Mouse (Mus musculus) heart, adult 2 months (tissue): ENCODE results near the gene Reln. TPM values are rescaled to one million over a fixed set of nuclear protein-coding genes. Genes with fewer than 3 reads are reported as not detected.

Experiments
- DNase-seq, 2 experiments: peaks; one replicate each; pipeline ENCODE4 v3.0.0; 2021
- H3K27ac ChIP-seq: fragments of 200-600 bp; 2 replicates; pipeline ENCODE4 v1.8.1; 2022
- H3K27me3 ChIP-seq: fragments of 200-500 bp; 2 replicates; pipeline ENCODE4 v1.6.1; 2012; ENCODE audit warnings: mild to moderate bottlenecking, low read length, inconsistent platforms, mixed read lengths; ENCODE audit not compliant: control insufficient read depth, insufficient read depth
- H3K36me3 ChIP-seq: fragments of 200-500 bp; 2 replicates; pipeline ENCODE4 v1.6.1; 2012; ENCODE audit warnings: low read length, inconsistent platforms; ENCODE audit not compliant: control insufficient read depth, insufficient read depth
- H3K4me1 ChIP-seq: fragments of 200-500 bp; 2 replicates; pipeline ENCODE4 v1.6.1; 2011; ENCODE audit warnings: low read length; ENCODE audit not compliant: control insufficient read depth, insufficient read depth
- H3K4me3 ChIP-seq: fragments of 200-600 bp; 2 replicates; pipeline ENCODE4 v1.8.1; 2022
- H3K79me2 ChIP-seq: fragments of 200-500 bp; replicated peaks from 2 replicates; pipeline ENCODE4 v1.6.1; 2012; ENCODE audit warnings: mild to moderate bottlenecking, inconsistent platforms, low read length, moderate library complexity, mixed read lengths; ENCODE audit not compliant: control insufficient read depth, insufficient read depth
- H3K9ac ChIP-seq: fragments of 200-500 bp; 2 replicates; pipeline ENCODE4 v1.6.1; 2012; ENCODE audit warnings: low read depth, mild to moderate bottlenecking, control low read depth, inconsistent platforms, low read length, mixed read lengths
- CTCF ChIP-seq: fragments of 200-600 bp; IDR thresholded peaks from 2 replicates; pipeline ENCODE4 v1.8.1; 2022; ENCODE audit warnings: antibody characterized with exemption, mild to moderate bottlenecking, moderate library complexity
- EP300 ChIP-seq: fragments of 200-500 bp; IDR thresholded peaks from 2 replicates; pipeline ENCODE4 v1.6.1; 2011; ENCODE audit warnings: low read depth, low read length, control low read depth; ENCODE audit not compliant: insufficient read depth
- POLR2A ChIP-seq: fragments of 200-500 bp; IDR thresholded peaks from 2 replicates; pipeline ENCODE4 v1.6.1; 2011; ENCODE audit warnings: mild to moderate bottlenecking, low read depth, low read length, control low read depth; ENCODE audit not compliant: insufficient read depth
- WGBS: fragments of 180-500 bp; shearing (Covaris S2); methylation state at CpG from one replicate; pipeline ENCODE4 v1.1.7; 2018; 5-methylcytosine and 5-hydroxymethylcytosine counted together
- intact Hi-C: fragments of 180-260 bp; cut with DNase I; formaldehyde crosslinking; loops from one replicate; pipeline ENCODE4 v1.15.1; 2025
- polyA plus RNA-seq: library from polyadenylated mRNA; depleted of rRNA; stranded (reverse); fragments of >200 nt; gene quantifications from 2 replicates; pipeline ENCODE4 v1.2.3, GENCODE M21; 2012
- total RNA-seq, 2 experiments: library from RNA; stranded (reverse); gene quantifications; 2 replicates each; pipeline ENCODE4 v1.2.3; 2021

The Reln gene
- total and polyA plus RNA-seq, 3 experiments: 2.6 to 4.0 (median 2.6) TPM

- no peak for DNase-seq
- H3K79me2 ChIP-seq: no peaks in the 10 kb centered on the region
- H3K4me3 ChIP-seq: no peak overlapping the region
- TF ChIP-seq CTCF (no peak), POLR2A (no peak), EP300 (no peak)
- WGBS: 55% methylated on average over 6 of the region's 6 CpGs
- intact Hi-C loops: no loop called here
- no peak overlapping the region for H3K27ac ChIP-seq
- peaks cover 1% of the 10 kb centered on the region; the same call in 1 of the 2 replicates for H3K4me1 ChIP-seq
- no peak overlapping the region for H3K9ac ChIP-seq
- no peaks in the 10 kb centered on the region for H3K27me3 ChIP-seq
- H3K36me3 ChIP-seq: no peaks in the 10 kb centered on the region
Measured at GRCm38 (mm10) chr5:21900891-21901290, 443.6 kb downstream of the Reln start.

DNA sequence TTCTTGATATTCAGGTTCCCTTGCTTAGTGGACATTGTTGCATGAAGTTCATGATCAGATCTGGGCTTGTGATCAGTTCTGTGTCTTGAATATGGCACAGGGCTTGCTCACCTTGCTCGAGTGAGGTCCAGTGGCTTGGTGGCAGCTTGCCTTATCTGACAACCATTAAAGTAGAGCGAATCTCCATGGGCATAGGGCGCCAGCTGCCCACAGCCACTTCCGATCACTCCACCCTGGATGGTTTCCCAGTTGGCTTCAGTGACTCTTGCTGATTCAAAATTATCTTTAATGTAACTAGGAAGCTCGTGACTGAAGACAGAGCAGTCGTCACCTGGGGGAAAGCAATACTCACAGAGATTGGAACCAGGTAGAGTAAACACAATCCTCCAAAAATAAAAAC lies 445.6 kb downstream of the Reln start:
- Histone ChIP-seq H3K27me3 (no peaks in the 10 kb centered on the region), H3K27ac (no peak overlapping the region), H3K79me2 (no peaks in the 10 kb centered on the region), H3K9ac (no peak overlapping the region), H3K4me3 (no peak overlapping the region), H3K4me1 (peaks cover 1% of the 10 kb centered on the region; the same call in 1 of the 2 replicates), H3K36me3 (no peaks in the 10 kb centered on the region)
- intact Hi-C loops: no loop called here
- WGBS: 45% methylated on average over 6 of the region's 6 CpGs
- no peak for TF ChIP-seq CTCF
- TF ChIP-seq POLR2A: no peak
- TF ChIP-seq EP300: no peak
- DNase-seq: no peak

- Histone ChIP-seq H3K4me1 (peaks cover 1% of the 10 kb centered on the region; the same call in 1 of the 2 replicates), H3K27ac (no peak overlapping the region), H3K9ac (no peak overlapping the region), H3K4me3 (no peak overlapping the region), H3K36me3 (no peaks in the 10 kb centered on the region), H3K27me3 (no peaks in the 10 kb centered on the region), H3K79me2 (no peaks in the 10 kb centered on the region)
- intact Hi-C loops: no loop called here
- TF ChIP-seq CTCF (no peak), EP300 (no peak), POLR2A (no peak)
- no peak for DNase-seq
- 45% methylated on average over 14 of the region's 14 CpGs for WGBS
Measured at GRCm38 (mm10) chr5:21896586-21896985, 447.9 kb downstream of the Reln start.

GRCm38 (mm10) chr5:21894168-21894567 lies 450.3 kb downstream of the Reln start:
- 81% methylated on average over 3 of the region's 3 CpGs for WGBS
- intact Hi-C loops: no loop called here
- no peak for DNase-seq

GRCm38 (mm10) chr5:21866750-21867149 lies 477.8 kb downstream of the Reln start:
- TF ChIP-seq POLR2A (no peak), CTCF (no peak), EP300 (no peak)

More at GRCm38 (mm10) chr5:21894168-21894567, 450.3 kb downstream of the Reln start:
- no peak overlapping the region for H3K9ac ChIP-seq
- no peak overlapping the region for H3K4me3 ChIP-seq
- TF ChIP-seq EP300 (no peak), POLR2A (no peak), CTCF (no peak)
- no peaks in the 10 kb centered on the region for H3K79me2 ChIP-seq
- H3K36me3 ChIP-seq: no peaks in the 10 kb centered on the region
- no peaks in the 10 kb centered on the region for H3K27me3 ChIP-seq
- H3K4me1 ChIP-seq: no peaks in the 10 kb centered on the region
- H3K27ac ChIP-seq: no peak overlapping the region

DNA sequence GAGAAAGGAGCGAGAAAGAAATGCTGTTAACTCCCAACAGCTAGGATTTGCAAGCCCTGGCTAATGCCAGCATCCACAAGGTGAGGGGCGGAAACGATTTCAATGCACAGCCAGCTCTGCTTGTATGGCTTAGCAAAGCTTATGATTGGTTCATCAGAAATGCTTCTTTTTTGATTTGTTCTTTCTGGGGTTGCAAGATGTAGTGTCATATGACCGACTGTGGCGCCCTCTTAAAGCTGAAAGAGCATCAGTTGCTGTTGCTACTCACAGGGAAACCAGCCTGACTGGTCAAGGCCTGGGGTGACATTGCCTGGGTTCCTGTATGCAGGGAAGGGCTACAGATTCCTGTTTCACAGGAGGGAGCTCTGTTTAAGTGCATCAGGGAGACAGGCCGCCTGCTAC lies 478.2 kb downstream of the Reln start:
- intact Hi-C loops: no loop called here
- TF ChIP-seq EP300 (no peak), CTCF (no peak)
- H3K4me1 ChIP-seq: no peaks in the 10 kb centered on the region
- no peak overlapping the region for H3K4me3 ChIP-seq
- H3K27me3 ChIP-seq: no peaks in the 10 kb centered on the region; the same call in 1 of the 2 replicates
- no peaks in the 10 kb centered on the region for H3K79me2 ChIP-seq
- no peaks in the 10 kb centered on the region for H3K36me3 ChIP-seq
- H3K9ac ChIP-seq: no peak overlapping the region
- H3K27ac ChIP-seq: no peak overlapping the region
- 22% methylated on average over 6 of the region's 6 CpGs for WGBS
- DNase-seq: no peak

More at GRCm38 (mm10) chr5:21866750-21867149, 477.8 kb downstream of the Reln start:
- Histone ChIP-seq H3K4me1 (no peaks in the 10 kb centered on the region), H3K4me3 (no peak overlapping the region), H3K79me2 (no peaks in the 10 kb centered on the region), H3K36me3 (no peaks in the 10 kb centered on the region), H3K27me3 (no peaks in the 10 kb centered on the region; the same call in 1 of the 2 replicates), H3K9ac (no peak overlapping the region), H3K27ac (no peak overlapping the region)
- intact Hi-C loops: no loop called here
- no peak for DNase-seq
- 64% methylated on average over 8 of the region's 8 CpGs for WGBS
